Mouse (Mus musculus): ENCODE data around the gene Aff4. TPM values are rescaled to one million over a fixed set of nuclear protein-coding genes. Genes with fewer than 3 reads are reported as not detected.

Aff4 gene
- total and polyA plus RNA-seq, 3 experiments, result 19.8 to 50.6 (median 22.1) TPM

- in situ Hi-C loops (cut with MboI; ENCODE audit: low pct_ligation_motif_present, low pct_unique_long_range_greater_than_20kb, low sequenced_read_pairs) (no loop called here), dilution Hi-C loops (cut with MboI; ENCODE audit: extremely low pct_ligation_motif_present, extremely low pct_unique_long_range_greater_than_20kb, low sequenced_read_pairs) (no loop called here)
- no peak overlapping the region for H3K4me3 ChIP-seq (replicated peaks in 1 of 3; ENCODE audit: low read depth in 2 of 3, low read length in 2 of 3, poor library complexity in 1 of 3)
- no peak overlapping the region for H3K4me2 ChIP-seq (ENCODE audit: insufficient read depth, low read depth, poor library complexity, severe bottlenecking)
- H3K27ac ChIP-seq (ENCODE audit: insufficient read depth, low read depth), result no peak overlapping the region
- H3K79me2 ChIP-seq (replicated peaks; ENCODE audit: control insufficient read depth, extremely low read depth, insufficient read depth, poor library complexity, severe bottlenecking), result no peaks in the 10 kb centered on the region
- TF ChIP-seq ZNF384 (IDR thresholded peaks at IDR 0.05; ENCODE audit: low read depth, low read length), result no peak
- no peak for TF ChIP-seq ELF1 (IDR thresholded peaks at IDR 0.05; ENCODE audit: low read depth, low read length)
- TF ChIP-seq ZKSCAN1 (IDR thresholded peaks at IDR 0.05; ENCODE audit: borderline replicate concordance, low read depth, low read length), result no peak
- no peak for TF ChIP-seq TCF12 (IDR thresholded peaks at IDR 0.05; ENCODE audit: low read depth, low read length)
- no peak for TF ChIP-seq EP300 (IDR thresholded peaks at IDR 0.05; ENCODE audit: low read length)
- TF ChIP-seq ZMIZ1 (IDR thresholded peaks at IDR 0.05; ENCODE audit: low read depth, low read length), result no peak
- TF ChIP-seq ETS1 (conservative IDR thresholded peaks at IDR 0.05; ENCODE audit: low read depth, low read length), result no peak
- TF ChIP-seq GABPA (IDR thresholded peaks at IDR 0.05; ENCODE audit: insufficient replicate concordance, low read depth, low read length), result no peak
- TF ChIP-seq MXI1 (IDR thresholded peaks at IDR 0.05; ENCODE audit: low read depth, low read length), result no peak
- TF ChIP-seq USF2 (conservative IDR thresholded peaks at IDR 0.05; ENCODE audit: low read depth, low read length), result no peak
- no peak for TF ChIP-seq SMC3 (IDR thresholded peaks at IDR 0.05; ENCODE audit: low read depth, low read length)
- TF ChIP-seq TBP (conservative IDR thresholded peaks at IDR 0.05; ENCODE audit: low read depth, low read length), result no peak
- TF ChIP-seq NRF1 (IDR thresholded peaks at IDR 0.05; ENCODE audit: low read depth, low read length), result no peak
- TF ChIP-seq JUN (IDR thresholded peaks at IDR 0.05; ENCODE audit: insufficient read depth, low read depth, low read length), result no peak
- no peak for TF ChIP-seq CTCF (conservative IDR thresholded peaks at IDR 0.05 in 1 of 2, IDR thresholded peaks at IDR 0.05 in 1 of 2; ENCODE audit: low read depth in 2 of 2, low read length in 2 of 2)
- TF ChIP-seq POLR2AphosphoS2 (IDR thresholded peaks at IDR 0.05; ENCODE audit: low read depth, low read length), result no peak
- TF ChIP-seq RCOR1 (conservative IDR thresholded peaks at IDR 0.05; ENCODE audit: low read depth, low read length), result no peak
- no peak for TF ChIP-seq MAFK (IDR thresholded peaks at IDR 0.05; ENCODE audit: insufficient replicate concordance, low read length)
- no peak for TF ChIP-seq POLR2A (IDR thresholded peaks at IDR 0.05; ENCODE audit: low read depth, low read length)
- no peak overlapping the region for H3K9ac ChIP-seq (ENCODE audit: insufficient read depth, low read depth)
- H3K27me3 ChIP-seq (replicated peaks), result peaks cover 1% of the 10 kb centered on the region
- 0 out of 4 replicates have a peak, but pooled peaks cover 0 to 2% of the 10 kb centered on the region in 2 experiments for H3K4me1 ChIP-seq (ENCODE audit: control insufficient read depth in 1 of 2, insufficient read depth in 2 of 2)
- no peaks in the 10 kb centered on the region for H3K36me3 ChIP-seq (replicated peaks in 1 of 2; ENCODE audit: control insufficient read depth in 1 of 2, insufficient read depth in 1 of 2, low read length in 1 of 2)
- H3K9me3 ChIP-seq (replicated peaks; ENCODE audit: low read length), result no peaks in the 10 kb centered on the region
- no peak for DNase-seq (ENCODE audit: extremely low read depth)
These were observed 97.4 kb downstream of the Aff4 start for GRCm38 (mm10) chr11:53447996-53448395.

GRCm38 (mm10) chr11:53448529-53448928 is 97.9 kb downstream of the Aff4 start:
- Histone ChIP-seq H3K36me3 (replicated peaks in 1 of 2; ENCODE audit: control insufficient read depth in 1 of 2, insufficient read depth in 1 of 2, low read length in 1 of 2) (no peaks in the 10 kb centered on the region), H3K9me3 (replicated peaks; ENCODE audit: low read length) (no peaks in the 10 kb centered on the region), H3K79me2 (replicated peaks; ENCODE audit: control insufficient read depth, extremely low read depth, insufficient read depth, poor library complexity, severe bottlenecking) (no peaks in the 10 kb centered on the region), H3K4me3 (replicated peaks in 1 of 3; ENCODE audit: low read depth in 2 of 3, low read length in 2 of 3, poor library complexity in 1 of 3) (no peak overlapping the region), H3K27ac (ENCODE audit: insufficient read depth, low read depth) (no peak overlapping the region), H3K4me2 (ENCODE audit: insufficient read depth, low read depth, poor library complexity, severe bottlenecking) (no peak overlapping the region), H3K4me1 (ENCODE audit: control insufficient read depth in 1 of 2, insufficient read depth in 2 of 2) (0 out of 4 replicates have a peak, but pooled peaks cover 0 to 2% of the 10 kb centered on the region in 2 experiments), H3K9ac (ENCODE audit: insufficient read depth, low read depth) (no peak overlapping the region), H3K27me3 (replicated peaks) (peaks cover 1% of the 10 kb centered on the region)
- dilution Hi-C loops (cut with MboI; ENCODE audit: extremely low pct_ligation_motif_present, extremely low pct_unique_long_range_greater_than_20kb, low sequenced_read_pairs), result no loop called here
- TF ChIP-seq E2F4 (IDR thresholded peaks at IDR 0.05; ENCODE audit: insufficient replicate concordance, low read depth, low read length), result no peak
- TF ChIP-seq RCOR1 (conservative IDR thresholded peaks at IDR 0.05; ENCODE audit: low read depth, low read length), result no peak
- no peak for TF ChIP-seq KAT2A (IDR thresholded peaks at IDR 0.05; ENCODE audit: insufficient replicate concordance, low read length)
- TF ChIP-seq ZMIZ1 (IDR thresholded peaks at IDR 0.05; ENCODE audit: low read depth, low read length), result no peak
- TF ChIP-seq EP300 (IDR thresholded peaks at IDR 0.05; ENCODE audit: low read length), result no peak
- TF ChIP-seq RAD21 (IDR thresholded peaks at IDR 0.05; ENCODE audit: low read depth, low read length), result no peak
- TF ChIP-seq CTCF (conservative IDR thresholded peaks at IDR 0.05 in 1 of 2, IDR thresholded peaks at IDR 0.05 in 1 of 2; ENCODE audit: low read depth in 2 of 2, low read length in 2 of 2), result no peak
- TF ChIP-seq NRF1 (IDR thresholded peaks at IDR 0.05; ENCODE audit: low read depth, low read length), result no peak
- no peak for TF ChIP-seq TCF12 (IDR thresholded peaks at IDR 0.05; ENCODE audit: low read depth, low read length)
- TF ChIP-seq BHLHE40 (IDR thresholded peaks at IDR 0.05; ENCODE audit: low read depth, low read length), result no peak
- no peak for TF ChIP-seq ZKSCAN1 (IDR thresholded peaks at IDR 0.05; ENCODE audit: borderline replicate concordance, low read depth, low read length)
- no peak for DNase-seq (ENCODE audit: extremely low read depth)
- in situ Hi-C loops (cut with MboI; ENCODE audit: low pct_ligation_motif_present, low pct_unique_long_range_greater_than_20kb, low sequenced_read_pairs), result no loop called here
